Mouse (Mus musculus) lung, adult 2 months (tissue): ENCODE results near the gene Tspo.

Experiments
- CTCF ChIP-seq: fragments of 200-500 bp; IDR thresholded peaks from 2 replicates; pipeline ENCODE4 v1.5.1; 2011; ENCODE audit warnings: mild to moderate bottlenecking, low read length, control low read depth; ENCODE audit not compliant: insufficient read depth
- POLR2A ChIP-seq: fragments of 200-500 bp; IDR thresholded peaks from 2 replicates; pipeline ENCODE4 v1.6.1; 2011; ENCODE audit warnings: low read depth, mild to moderate bottlenecking, control low read depth, low read length, borderline replicate concordance; ENCODE audit errors: extremely low read depth

- TF ChIP-seq CTCF = no peak
- TF ChIP-seq POLR2A = no peak
Observed at GRCm38 (mm10) chr15:83520861-83521382, 42.5 kb upstream of the Tspo start.
